Mouse (Mus musculus) Muller cell, postnatal 12 days (primary cell): ENCODE measurements at regions not wholly inside any gene's neighbourhood (a gene's known extent, or its start where the extent isn't known, plus 50 kb on each side); places are given as distances from the start of the nearest gene placed in this dataset.
"Not testable (repeated sequence)": the region's sequence is repeated elsewhere in the genome, so short reads cannot be mapped to it uniquely, and the experiment has no call there.

ENCODE experiments used
- DNase-seq: peaks from one replicate; pipeline ENCODE4 v3.0.0-alpha.2; 2015; ENCODE audit errors: inconsistent ontology term

- peak; percentile 92 for DNase-seq
These were observed 250.6 kb downstream of the Trib2 start for GRCm38 (mm10) chr12:15565941-15566784.

- DNase-seq = no peak
These were observed 253.9 kb downstream of the Trib2 start for GRCm38 (mm10) chr12:15562826-15563225.

GRCm38 (mm10) chr12:15555471-15555870 lies 261.3 kb downstream of the Trib2 start:
- peak; percentile 16 for DNase-seq

- no peak for DNase-seq
These were observed 263.1 kb downstream of the Trib2 start for GRCm38 (mm10) chr12:15553681-15554007.

GRCm38 (mm10) chr12:15552979-15553680 lies 263.6 kb downstream of the Trib2 start:
- no peak for DNase-seq

- DNase-seq = no peak
These were observed 264.5 kb downstream of the Trib2 start for GRCm38 (mm10) chr12:15552210-15552609.

- DNase-seq = no peak
These were observed 265.3 kb downstream of the Trib2 start for GRCm38 (mm10) chr12:15551281-15551900.

GRCm38 (mm10) chr12:15544351-15544750 lies 272.4 kb downstream of the Trib2 start:
- peak; percentile 63 for DNase-seq

GRCm38 (mm10) chr12:15542486-15542885 lies 274.2 kb downstream of the Trib2 start:
- peak; percentile 63 for DNase-seq

- DNase-seq = no peak
These were observed 279.8 kb downstream of the Trib2 start for GRCm38 (mm10) chr12:15536852-15537368.

- DNase-seq = peak; percentile 24
These were observed 280.5 kb downstream of the Trib2 start for GRCm38 (mm10) chr12:15536247-15536646.

- peak; percentile 62 for DNase-seq
These were observed 280.9 kb downstream of the Trib2 start for GRCm38 (mm10) chr12:15535822-15536221.

GRCm38 (mm10) chr12:15520783-15521407 lies 295.8 kb downstream of the Trib2 start:
- DNase-seq = no peak

GRCm38 (mm10) chr12:15511994-15512393 lies 304.7 kb downstream of the Trib2 start:
- DNase-seq = no peak

- DNase-seq = peak; percentile 12
These were observed 309.1 kb downstream of the Trib2 start for GRCm38 (mm10) chr12:15507576-15507975.

GRCm38 (mm10) chr12:15493640-15494039 lies 323.1 kb downstream of the Trib2 start:
- DNase-seq = peak; percentile 7

- DNase-seq = no peak
These were observed 344.0 kb downstream of the Trib2 start for GRCm38 (mm10) chr12:15472741-15473140.

- no peak for DNase-seq
These were observed 357.3 kb downstream of the Trib2 start for GRCm38 (mm10) chr12:15459429-15459828.

GRCm38 (mm10) chr12:15456369-15456768 lies 360.4 kb downstream of the Trib2 start:
- not testable (repeated sequence) for DNase-seq

GRCm38 (mm10) chr12:15455744-15456143 lies 361.0 kb downstream of the Trib2 start:
- DNase-seq = no peak

- DNase-seq = no peak
These were observed 367.2 kb downstream of the Trib2 start for GRCm38 (mm10) chr12:15449484-15449883.
